Mouse (Mus musculus): Measurements from ENCODE around the gene Hoxb2. TPM values are rescaled to one million over a fixed set of nuclear protein-coding genes. Genes with fewer than 3 reads are reported as not detected.

The Hoxb2 gene
- polyA plus RNA-seq, 1 experiment = not detected

DNA sequence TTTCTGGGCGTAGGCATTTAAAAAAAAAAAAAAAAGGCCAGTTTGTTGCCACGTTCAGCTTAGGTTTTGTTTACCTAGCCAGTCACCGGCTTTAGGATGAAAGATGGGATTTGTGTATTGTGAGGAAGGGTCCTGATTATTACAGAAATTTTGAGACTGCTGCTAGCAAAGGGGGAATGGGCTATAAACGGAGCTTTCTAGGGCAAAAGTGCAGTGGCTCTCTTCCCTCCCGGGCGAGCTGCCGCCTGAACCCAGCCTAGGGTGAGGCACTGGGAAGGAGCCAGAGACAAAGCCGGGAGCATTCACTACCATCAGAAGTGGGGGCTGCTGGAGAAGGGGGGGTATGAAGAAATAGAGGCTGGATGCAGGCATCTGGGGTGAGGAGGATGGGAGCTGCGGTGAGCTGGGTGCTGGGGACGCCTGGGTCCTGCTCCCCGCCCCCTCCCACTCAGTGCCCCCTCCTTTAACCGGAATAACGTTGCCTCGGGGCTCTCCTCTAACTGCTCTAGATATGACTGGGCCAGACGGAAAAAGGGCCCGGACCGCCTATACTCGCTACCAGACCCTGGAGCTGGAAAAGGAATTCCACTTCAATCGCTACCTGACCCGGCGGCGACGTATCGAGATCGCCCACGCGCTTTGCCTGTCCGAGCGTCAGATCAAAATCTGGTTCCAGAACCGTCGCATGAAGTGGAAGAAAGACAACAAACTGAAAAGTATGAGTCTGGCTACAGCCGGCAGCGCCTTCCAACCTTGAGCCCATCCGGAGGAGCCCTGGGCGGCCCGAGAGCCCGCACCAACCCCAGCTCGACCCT, 45.7 kb upstream of the Hoxb2 start:
- Histone ChIP-seq H3K79me3 (ENCODE audit: low read depth) (no peaks in the 10 kb centered on the region), H3K79me2 (ENCODE audit: control insufficient read depth, insufficient read depth) (no peaks in the 10 kb centered on the region), H3K27me3 (ENCODE audit: control insufficient read depth, insufficient read depth, insufficient read length) (peaks cover 85% of the 10 kb centered on the region), H3K36me3 (ENCODE audit: control insufficient read depth, insufficient read depth) (no peaks in the 10 kb centered on the region), H3K4me3 (ENCODE audit: insufficient read depth, poor library complexity, severe bottlenecking) (no peak overlapping the region), H3ac (ENCODE audit: control insufficient read depth, insufficient read length, low read depth) (no peak overlapping the region)
- TF ChIP-seq MYOD1 (IDR thresholded peaks at IDR 0.05; ENCODE audit: control insufficient read depth, insufficient read length, low read depth) (no peak), FOSL1 (IDR thresholded peaks at IDR 0.05; ENCODE audit: insufficient read depth, low read length, poor library complexity, severe bottlenecking) (no peak)

DNA sequence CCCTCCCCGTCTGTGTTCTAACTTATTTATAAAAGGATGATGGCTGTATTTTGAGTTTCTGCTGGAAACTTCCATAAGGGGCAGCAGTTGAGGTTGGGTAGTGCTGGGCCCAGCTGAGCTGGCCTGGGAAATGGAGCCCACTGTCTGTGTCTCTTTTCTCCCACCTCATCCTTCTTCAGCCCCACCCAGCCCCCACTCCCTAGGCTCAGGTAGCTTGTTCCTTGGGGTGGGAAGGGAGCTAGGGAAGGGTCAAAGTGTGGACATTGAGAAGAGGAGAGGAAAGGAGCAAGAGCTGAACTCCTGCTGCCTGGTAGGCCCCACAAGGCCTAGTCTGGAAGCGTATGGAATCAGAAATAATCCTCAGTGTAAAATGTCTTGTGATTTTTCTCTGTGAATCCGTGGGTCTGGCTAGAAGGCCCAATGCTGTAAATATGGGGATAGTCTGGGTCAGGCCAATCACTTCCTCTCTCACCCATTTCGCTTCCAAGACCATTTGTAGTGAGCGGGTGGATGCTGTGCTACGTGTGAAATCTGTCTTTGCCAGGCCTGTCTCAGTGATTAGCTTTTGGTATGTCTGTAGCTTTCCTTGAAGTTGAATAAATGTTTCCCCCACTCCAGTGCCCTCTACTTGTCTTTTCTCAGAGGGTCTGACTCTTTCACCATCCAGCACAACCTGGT, 44.7 kb upstream of the Hoxb2 start:
- H3K79me3 ChIP-seq (ENCODE audit: low read depth) = no peaks in the 10 kb centered on the region
- peaks cover 83% of the 10 kb centered on the region for H3K27me3 ChIP-seq (ENCODE audit: control insufficient read depth, insufficient read depth, insufficient read length)
- H3K79me2 ChIP-seq (ENCODE audit: control insufficient read depth, insufficient read depth) = no peaks in the 10 kb centered on the region
- no peaks in the 10 kb centered on the region for H3K36me3 ChIP-seq (ENCODE audit: control insufficient read depth, insufficient read depth)
- H3ac ChIP-seq (ENCODE audit: control insufficient read depth, insufficient read length, low read depth) = no peak overlapping the region
- no peak for TF ChIP-seq FOSL1 (IDR thresholded peaks at IDR 0.05; ENCODE audit: insufficient read depth, low read length, poor library complexity, severe bottlenecking)
- TF ChIP-seq USF1 (IDR thresholded peaks at IDR 0.05; ENCODE audit: low read depth) = no peak
- no peak for TF ChIP-seq CTCF (IDR thresholded peaks at IDR 0.05; ENCODE audit: control insufficient read depth, insufficient read depth, insufficient read length)
- TF ChIP-seq MYOD1 (IDR thresholded peaks at IDR 0.05; ENCODE audit: control insufficient read depth, insufficient read length, low read depth) = no peak
- no peak overlapping the region for H3K4me3 ChIP-seq (ENCODE audit: insufficient read depth, poor library complexity, severe bottlenecking)

DNA sequence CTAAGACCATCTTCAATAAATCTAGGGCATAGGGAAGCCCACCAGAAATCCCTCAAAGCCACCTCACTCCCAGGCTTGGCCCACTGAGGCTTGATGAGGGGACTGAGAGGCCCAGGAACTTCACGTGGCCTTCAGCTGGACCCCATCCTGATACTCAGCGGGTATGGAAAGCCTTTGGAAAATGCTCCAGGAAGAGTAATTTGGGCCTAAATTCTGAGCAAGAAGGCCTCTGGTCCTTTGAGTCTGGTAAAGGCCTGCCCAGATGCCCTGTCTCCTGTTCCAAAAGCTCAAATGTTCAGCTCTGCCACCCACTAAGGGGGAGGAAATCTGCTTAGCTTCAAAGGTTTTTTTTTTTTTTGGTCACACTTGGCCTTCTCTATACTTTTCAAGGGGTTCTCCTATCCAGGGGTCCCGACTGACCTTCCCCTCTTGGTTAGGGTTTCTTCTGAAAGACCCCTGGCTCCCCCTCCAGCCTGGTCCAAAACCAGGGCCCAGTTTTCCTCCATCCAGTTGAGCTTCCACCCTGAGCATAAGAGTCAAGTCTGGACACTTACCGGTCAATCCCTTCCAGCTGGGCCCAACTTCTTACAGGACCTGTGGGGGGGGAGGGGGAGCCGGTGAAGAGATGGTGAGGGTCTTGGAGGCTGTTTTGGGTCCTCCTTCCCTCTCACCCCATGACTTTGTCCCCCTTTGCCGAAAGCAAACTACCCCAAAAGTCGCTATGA, 44.0 kb upstream of the Hoxb2 start:
- no peak for TF ChIP-seq MYOD1 (IDR thresholded peaks at IDR 0.05; ENCODE audit: control insufficient read depth, insufficient read length, low read depth)
- TF ChIP-seq USF1 (IDR thresholded peaks at IDR 0.05; ENCODE audit: low read depth) = no peak
- no peak for TF ChIP-seq CEBPB (IDR thresholded peaks at IDR 0.05; ENCODE audit: low read depth)
- H3ac ChIP-seq (ENCODE audit: control insufficient read depth, insufficient read length, low read depth) = no peak overlapping the region
- peaks cover 81% of the 10 kb centered on the region for H3K27me3 ChIP-seq (ENCODE audit: control insufficient read depth, insufficient read depth, insufficient read length)
- no peaks in the 10 kb centered on the region for H3K36me3 ChIP-seq (ENCODE audit: control insufficient read depth, insufficient read depth)
- no peak overlapping the region for H3K4me3 ChIP-seq (ENCODE audit: insufficient read depth, poor library complexity, severe bottlenecking)
- H3K79me3 ChIP-seq (ENCODE audit: low read depth) = no peaks in the 10 kb centered on the region
- H3K79me2 ChIP-seq (ENCODE audit: control insufficient read depth, insufficient read depth) = no peaks in the 10 kb centered on the region

DNA sequence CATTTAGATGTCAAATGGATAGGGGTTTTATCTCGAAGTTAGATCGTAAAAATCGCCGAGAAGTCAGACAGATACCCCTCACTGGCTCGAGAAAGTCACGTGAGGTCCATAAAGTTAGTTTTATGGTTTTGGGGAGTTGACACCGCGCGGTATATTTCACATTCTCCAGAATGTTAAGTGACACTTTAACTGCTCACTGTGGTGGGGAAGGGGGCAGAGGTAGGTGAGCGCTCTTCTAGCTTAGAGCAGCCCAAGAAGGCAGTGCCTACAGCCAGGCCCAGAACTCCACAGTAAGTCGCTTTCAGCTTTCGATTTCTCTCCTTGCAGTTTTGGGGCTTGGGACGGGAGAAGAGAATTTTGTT, 43.4 kb upstream of the Hoxb2 start:
- no peaks in the 10 kb centered on the region for H3K79me3 ChIP-seq (ENCODE audit: low read depth)
- H3K27me3 ChIP-seq (ENCODE audit: control insufficient read depth, insufficient read depth, insufficient read length) = peaks cover 80% of the 10 kb centered on the region
- H3ac ChIP-seq (ENCODE audit: control insufficient read depth, insufficient read length, low read depth) = no peak overlapping the region
- TF ChIP-seq MYOD1 (IDR thresholded peaks at IDR 0.05; ENCODE audit: control insufficient read depth, insufficient read length, low read depth) (no peak), USF1 (IDR thresholded peaks at IDR 0.05; ENCODE audit: low read depth) (no peak), MYOG (IDR thresholded peaks at IDR 0.05; ENCODE audit: control insufficient read depth, extremely low read depth, insufficient read length) (no peak), FOSL1 (IDR thresholded peaks at IDR 0.05; ENCODE audit: insufficient read depth, low read length, poor library complexity, severe bottlenecking) (no peak), MAX (IDR thresholded peaks at IDR 0.05) (no peak), CTCF (IDR thresholded peaks at IDR 0.05; ENCODE audit: control insufficient read depth, insufficient read depth, insufficient read length) (no peak), CEBPB (IDR thresholded peaks at IDR 0.05; ENCODE audit: low read depth) (no peak)
- no peaks in the 10 kb centered on the region for H3K36me3 ChIP-seq (ENCODE audit: control insufficient read depth, insufficient read depth)
- H3K79me2 ChIP-seq (ENCODE audit: control insufficient read depth, insufficient read depth) = no peaks in the 10 kb centered on the region
- H3K4me3 ChIP-seq (ENCODE audit: insufficient read depth, poor library complexity, severe bottlenecking) = no peak overlapping the region

DNA sequence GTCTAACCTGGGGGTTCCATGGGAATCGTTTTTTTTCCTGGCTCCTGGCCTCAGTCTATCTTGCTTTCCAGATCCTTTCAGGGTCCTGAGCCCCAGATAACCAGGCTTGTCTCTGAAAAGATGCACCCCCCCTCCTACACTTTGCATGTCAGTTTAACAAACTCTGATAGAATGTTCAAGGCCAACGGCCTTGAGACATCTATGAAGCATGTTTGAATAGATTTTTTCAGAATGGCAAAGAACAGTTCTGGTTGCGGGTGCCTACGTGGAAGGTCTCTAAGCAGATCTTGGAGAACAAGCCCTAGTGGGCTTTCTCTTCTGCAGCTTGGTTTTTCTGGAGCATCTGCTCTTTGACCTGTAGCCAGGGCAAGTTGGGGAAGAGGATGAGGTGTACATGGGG, 41.6 kb upstream of the Hoxb2 start:
- no peaks in the 10 kb centered on the region for H3K79me3 ChIP-seq (ENCODE audit: low read depth)
- TF ChIP-seq MYOG (IDR thresholded peaks at IDR 0.05; ENCODE audit: control insufficient read depth, extremely low read depth, insufficient read length) = no peak
- TF ChIP-seq MAX (IDR thresholded peaks at IDR 0.05) = no peak
- no peak for TF ChIP-seq MYOD1 (IDR thresholded peaks at IDR 0.05; ENCODE audit: control insufficient read depth, insufficient read length, low read depth)
- TF ChIP-seq CTCF (IDR thresholded peaks at IDR 0.05; ENCODE audit: control insufficient read depth, insufficient read depth, insufficient read length) = no peak
- no peak for TF ChIP-seq CEBPB (IDR thresholded peaks at IDR 0.05; ENCODE audit: low read depth)
- TF ChIP-seq FOSL1 (IDR thresholded peaks at IDR 0.05; ENCODE audit: insufficient read depth, low read length, poor library complexity, severe bottlenecking) = no peak
- TF ChIP-seq USF1 (IDR thresholded peaks at IDR 0.05; ENCODE audit: low read depth) = no peak
- no peak overlapping the region for H3K4me3 ChIP-seq (ENCODE audit: insufficient read depth, poor library complexity, severe bottlenecking)
- no peaks in the 10 kb centered on the region for H3K36me3 ChIP-seq (ENCODE audit: control insufficient read depth, insufficient read depth)
- H3ac ChIP-seq (ENCODE audit: control insufficient read depth, insufficient read length, low read depth) = no peak overlapping the region
- H3K79me2 ChIP-seq (ENCODE audit: control insufficient read depth, insufficient read depth) = no peaks in the 10 kb centered on the region
- H3K27me3 ChIP-seq (ENCODE audit: control insufficient read depth, insufficient read depth, insufficient read length) = peaks cover 80% of the 10 kb centered on the region

Measured in C2C12 (cell line).